Mouse (Mus musculus) left cerebral cortex, adult 8-10 months (tissue): ENCODE measurements at regions not wholly inside any gene's neighbourhood (a gene's known extent, or its start where the extent isn't known, plus 50 kb on each side); places are given as distances from the start of the nearest gene placed in this dataset.

Experiments used
- DNase-seq, 2 experiments: peaks; one replicate each; pipeline ENCODE4 v3.0.0; 2022; ENCODE audit warnings: low spot score in 2 of 2

DNA sequence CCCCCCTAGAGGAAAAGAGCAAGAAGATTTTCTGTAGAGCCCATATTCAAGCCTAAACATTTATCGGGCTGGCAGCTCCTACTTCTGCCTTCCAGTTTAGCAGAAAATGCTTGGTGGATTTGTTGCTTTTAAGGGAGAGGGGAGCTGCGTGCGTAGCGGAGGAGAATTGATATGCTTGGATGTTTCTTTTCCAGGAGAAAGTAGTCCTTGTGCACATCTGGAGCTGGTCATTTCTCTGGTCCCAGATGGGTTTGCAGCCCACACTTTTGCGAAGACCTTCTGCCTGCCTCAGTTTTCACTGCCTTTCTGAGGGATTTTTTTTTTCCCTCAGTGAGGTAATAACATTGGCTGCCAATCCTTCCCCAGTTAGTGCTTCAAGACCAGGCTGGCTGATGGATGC is 203.6 kb downstream of the Kcnrg start:
- no peak for DNase-seq

GRCm38 (mm10) chr14:61817711-61818110 is 210.5 kb downstream of the Kcnrg start:
- DNase-seq = no peak

GRCm38 (mm10) chr14:61818365-61818764 is 211.1 kb downstream of the Kcnrg start:
- DNase-seq = no peak

GRCm38 (mm10) chr14:61819251-61819650 is 212.0 kb downstream of the Kcnrg start:
- DNase-seq = no peak

DNA sequence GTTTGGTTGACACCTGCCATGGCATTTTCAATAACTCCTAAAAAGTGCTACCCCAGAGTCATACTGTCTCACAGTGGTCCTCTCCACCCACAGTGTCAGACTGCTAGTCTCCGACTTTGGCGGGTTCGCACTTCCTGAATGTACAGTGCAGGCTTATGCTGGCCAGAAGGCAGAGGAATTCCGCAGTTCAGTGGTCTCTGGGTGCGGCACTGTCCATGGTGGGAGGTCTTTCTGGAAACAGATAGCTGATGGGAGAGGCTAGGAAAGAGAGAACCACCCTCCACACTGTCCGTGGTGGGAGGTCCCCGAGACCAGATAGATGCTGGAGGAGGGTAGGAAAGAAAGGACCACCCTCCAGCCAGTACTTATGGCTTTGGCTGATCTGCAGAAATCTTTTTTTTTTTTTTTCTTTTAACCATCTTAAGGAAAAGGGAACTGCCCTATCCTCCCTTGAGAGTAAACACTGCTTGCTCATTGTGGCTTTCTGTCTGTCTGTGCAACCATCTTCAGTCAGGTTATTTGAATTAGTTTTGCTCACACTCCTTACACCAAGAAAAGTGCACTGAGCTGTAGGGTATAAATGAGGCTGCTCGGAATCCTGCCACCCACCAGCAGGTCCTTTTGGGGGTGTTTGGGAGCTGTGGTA is 227.2 kb downstream of the Kcnrg start:
- no peak for DNase-seq

DNA sequence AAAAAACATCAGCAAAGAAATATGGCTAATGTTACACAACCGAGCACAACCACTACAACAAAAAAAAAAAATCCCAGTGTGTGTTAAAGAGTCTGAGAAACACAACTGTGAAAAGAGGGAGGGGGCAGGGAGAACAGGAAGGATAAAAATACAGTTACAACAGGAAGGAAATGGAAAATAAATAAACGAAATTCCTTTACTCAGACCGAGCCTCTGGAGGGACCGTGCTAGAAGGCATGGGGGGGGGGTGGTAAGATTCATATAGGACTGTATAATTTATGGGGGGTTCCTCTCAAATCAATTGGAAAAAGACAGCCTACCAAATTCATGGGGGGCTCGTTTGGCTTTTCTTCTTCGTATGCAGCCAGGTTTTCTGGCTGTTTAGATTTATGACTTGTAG is 228.5 kb downstream of the Kcnrg start:
- DNase-seq = no peak

DNA sequence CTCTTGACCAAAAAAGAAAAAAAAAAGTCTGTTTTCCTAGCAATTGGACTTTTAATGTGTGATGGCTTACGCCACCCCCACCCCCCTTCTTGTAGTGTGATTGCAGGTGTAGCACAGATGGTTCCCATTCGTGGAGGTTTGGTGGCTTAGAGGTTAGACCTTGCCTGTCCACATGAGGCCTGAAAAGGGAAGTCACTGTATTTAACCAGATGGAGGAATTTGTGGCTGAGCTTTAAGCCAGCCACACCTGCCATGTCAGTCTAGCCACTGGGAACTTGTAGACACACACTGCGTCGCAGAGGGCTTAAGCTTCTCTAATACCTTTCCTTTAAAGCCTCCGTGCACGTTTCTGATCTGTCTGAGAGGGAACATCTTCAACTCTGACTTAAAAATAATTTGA is 229.0 kb downstream of the Kcnrg start:
- no peak for DNase-seq

DNA sequence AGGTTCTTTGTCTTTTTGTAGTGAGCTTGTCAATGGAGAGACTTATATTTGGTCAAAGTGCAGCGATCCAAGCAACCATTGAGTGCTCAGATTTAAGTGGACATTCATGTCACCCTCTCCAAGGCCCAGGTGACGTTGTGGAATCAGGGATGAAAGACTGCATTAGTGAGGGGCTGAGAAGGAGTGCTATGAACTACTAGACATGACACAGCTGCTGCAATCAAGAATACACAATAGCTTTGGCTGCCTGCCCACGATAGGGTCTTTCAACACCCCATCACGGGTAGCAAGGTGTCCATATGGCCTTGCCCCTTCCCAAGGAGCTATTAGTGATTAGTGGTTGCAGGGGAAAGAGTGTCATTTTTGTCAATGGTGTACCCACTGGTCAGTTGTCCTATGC is 229.7 kb downstream of the Kcnrg start:
- no peak for DNase-seq

- no peak for DNase-seq
These were observed 230.6 kb downstream of the Kcnrg start for GRCm38 (mm10) chr14:61837851-61838250.

DNA sequence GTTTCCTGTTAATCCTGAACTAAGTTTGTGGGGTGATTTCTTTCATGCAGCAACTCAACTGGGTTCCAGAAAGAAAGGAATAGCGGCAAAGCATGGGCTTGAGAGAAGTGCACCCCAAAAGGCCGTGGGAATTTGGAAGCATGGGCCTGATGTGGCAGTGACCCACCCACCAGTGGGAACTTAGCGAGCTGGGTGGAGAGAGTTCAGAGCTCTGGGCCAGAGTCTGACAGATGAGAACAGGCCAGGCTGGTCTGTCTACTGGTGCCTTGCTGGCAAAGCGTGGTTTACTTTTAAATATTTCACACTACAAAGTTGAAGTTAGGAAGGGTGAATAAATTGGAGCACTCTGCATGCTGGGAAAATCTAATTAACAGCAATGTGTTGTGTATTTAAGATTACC is 235.2 kb downstream of the Kcnrg start:
- no peak for DNase-seq

DNA sequence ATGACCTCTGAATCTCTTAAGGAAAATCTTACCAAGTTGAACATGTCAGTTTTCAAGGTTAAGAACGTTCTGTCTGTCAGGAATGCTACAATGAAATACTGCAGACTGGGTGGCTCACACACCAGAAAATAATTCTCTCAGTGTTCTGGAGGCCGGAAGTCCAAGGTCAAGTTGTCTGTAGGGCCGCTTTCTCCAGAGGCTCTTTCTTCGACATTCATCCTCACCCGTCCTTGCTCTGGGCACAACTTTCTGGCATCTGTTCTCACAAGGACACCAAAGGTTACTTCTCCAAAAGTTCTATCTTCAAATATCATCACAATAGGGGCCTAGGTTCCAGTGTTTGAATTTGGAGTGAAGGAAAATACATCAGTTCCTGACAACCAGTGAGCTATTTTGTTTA is 239.2 kb downstream of the Kcnrg start:
- no peak for DNase-seq

- DNase-seq = no peak
These were observed 243.0 kb downstream of the Kcnrg start for GRCm38 (mm10) chr14:61850244-61850643.

GRCm38 (mm10) chr14:61857616-61858015 is 250.4 kb downstream of the Kcnrg start:
- no peak for DNase-seq

GRCm38 (mm10) chr14:61860688-61861087 is 253.4 kb downstream of the Kcnrg start:
- no peak for DNase-seq

DNA sequence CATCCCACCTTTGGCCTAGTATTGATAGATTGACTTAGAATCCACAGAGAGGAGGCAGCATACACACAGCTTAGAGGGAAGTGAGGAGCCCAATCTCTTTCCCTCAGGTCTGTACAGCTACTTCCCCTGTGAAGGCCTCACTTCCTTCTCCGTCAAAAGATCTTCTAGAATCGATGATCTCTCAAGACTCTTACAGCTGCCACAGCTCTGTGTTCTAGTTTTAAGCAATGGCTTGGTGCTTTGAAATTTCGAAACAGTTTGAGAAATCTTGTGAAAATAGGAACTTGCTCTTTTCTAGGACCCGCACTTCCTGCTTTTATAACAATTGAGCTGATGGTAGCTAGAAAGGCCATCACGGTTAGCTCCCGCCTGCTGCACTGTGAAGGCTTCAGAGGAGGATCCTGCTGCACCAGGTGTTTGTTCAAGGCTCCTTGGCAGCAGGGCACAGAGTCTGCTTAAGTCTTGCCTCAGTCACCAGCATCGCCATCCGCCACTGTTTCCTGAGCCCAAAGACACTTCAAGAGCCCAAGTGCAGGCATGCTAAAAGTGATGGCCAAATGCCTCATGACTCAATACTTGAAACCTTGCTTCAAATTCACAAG is 254.2 kb downstream of the Kcnrg start:
- no peak for DNase-seq

DNA sequence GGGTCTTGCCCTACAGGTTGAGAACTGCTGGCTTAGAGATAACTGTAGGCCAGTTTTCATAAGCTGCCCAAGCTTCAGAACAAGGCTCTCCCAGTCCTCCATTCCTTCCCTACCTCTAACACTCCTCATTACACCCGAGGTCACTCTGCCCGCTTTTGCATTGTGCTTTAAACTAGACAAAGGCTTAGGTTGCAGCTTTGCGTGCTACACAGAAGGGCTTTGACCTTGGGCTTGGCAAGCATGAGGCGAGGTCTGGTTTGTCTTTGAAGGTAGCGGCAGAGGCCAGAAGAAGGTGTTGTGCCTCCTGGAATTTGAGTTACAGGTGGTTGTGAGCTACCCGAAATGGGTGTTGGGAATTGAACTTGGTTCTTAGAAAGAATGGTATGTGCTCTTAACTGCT is 255.7 kb downstream of the Kcnrg start:
- no peak for DNase-seq

- DNase-seq = no peak
These were observed 256.2 kb downstream of the Kcnrg start for GRCm38 (mm10) chr14:61863475-61863874.

GRCm38 (mm10) chr14:61866532-61867268 is 259.4 kb downstream of the Kcnrg start:
- no peak for DNase-seq

DNA sequence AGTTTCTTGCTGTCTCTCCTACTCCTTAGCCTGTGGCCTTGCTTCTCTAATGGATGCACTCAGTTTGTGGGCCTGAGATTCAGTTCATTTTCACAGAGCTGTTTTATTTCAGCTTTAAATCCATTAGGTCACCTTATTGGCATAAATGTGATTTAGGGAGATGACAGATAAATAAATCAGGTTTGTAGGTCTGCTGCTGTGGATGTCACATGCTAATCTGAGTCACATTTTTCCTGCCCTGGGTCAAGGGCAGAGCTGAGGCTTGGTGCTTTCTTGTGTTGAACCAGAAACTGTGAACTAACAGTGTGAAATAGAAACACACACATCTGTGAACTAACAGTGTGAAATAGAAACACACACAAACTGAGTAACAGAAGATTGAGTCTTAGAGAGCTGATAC is 266.9 kb downstream of the Kcnrg start:
- no peak for DNase-seq

DNA sequence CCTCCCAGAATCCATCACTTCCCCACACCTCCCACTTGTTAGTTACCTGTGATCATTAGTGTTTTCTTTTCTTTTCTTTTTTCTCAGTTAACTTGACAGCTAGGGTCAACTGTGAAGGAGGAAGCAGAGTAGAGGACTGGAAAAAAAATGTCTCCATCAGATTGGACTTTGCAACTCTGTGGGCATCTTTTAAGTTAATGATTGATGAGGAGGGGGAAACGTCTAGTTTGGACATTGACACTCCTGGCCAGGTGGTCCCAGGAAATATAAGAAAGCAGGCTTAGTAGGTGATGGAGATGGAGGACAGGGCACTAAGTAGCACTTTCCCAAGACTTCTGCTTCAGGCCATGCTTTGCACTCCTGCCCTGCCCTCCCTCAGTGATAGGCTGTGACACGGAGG is 272.2 kb downstream of the Kcnrg start:
- DNase-seq = no peak

- no peak for DNase-seq
These were observed 273.4 kb downstream of the Kcnrg start for GRCm38 (mm10) chr14:61880514-61881259.
